Comparison of ENCODE assay signal across 26 mouse cellular contexts in genomic region chr6:29200496-29200895, GRCm38 (mm10). TPM values are rescaled to one million over a fixed set of nuclear protein-coding genes. Genes with fewer than 3 reads are reported as not detected.
DNase-seq lines count a peak whose midpoint lies in the region; ATAC-seq and TF ChIP-seq lines count a peak whose summit lies in the region.
"Had no signal": no experiment of that assay in that cellular context is flagged by ENCODE, and none has a peak within 500 bp of the region (broad histone marks: within the 10 kb centered on the region; RNA-seq: fewer than 3 reads in every experiment).

No protein-coding gene starts in this region.

- no peaks in the 10 kb centered on the region for H3K9me3 ChIP-seq in intestine, embryonic 14.5 days (ENCODE audit: control insufficient read depth, low read length)
- H3K9me3 ChIP-seq in intestine, postnatal 0 days (ENCODE audit: control insufficient read depth) = no peaks in the 10 kb centered on the region
- no peaks in the 10 kb centered on the region for H3K9me3 ChIP-seq in kidney, embryonic 16.5 days (ENCODE audit: low read length)
- H3K9me3 ChIP-seq: G1E; heart, embryonic 15.5 days; liver, embryonic 12.5 days; midbrain, embryonic 12.5 days had no signal

- no peak for ATAC-seq in intestine, embryonic 14.5 days (replicated peaks; ENCODE audit: low FRiP score, low TSS enrichment, low read depth)
- no peak for ATAC-seq in intestine, postnatal 0 days
- no peak for ATAC-seq in kidney, embryonic 16.5 days (ENCODE audit: low FRiP score, low TSS enrichment)
- ATAC-seq: forebrain, embryonic 14.5 days; liver, embryonic 12.5 days; liver, postnatal 0 days; Patski had no signal

- H3K4me1 ChIP-seq in intestine, embryonic 14.5 days (replicated peaks; ENCODE audit: control insufficient read depth, insufficient read depth, low read length) = no peaks in the 10 kb centered on the region
- H3K4me1 ChIP-seq in intestine, postnatal 0 days (replicated peaks; ENCODE audit: control insufficient read depth, insufficient read depth, low read length) = peaks cover 3% of the 10 kb centered on the region; the same call in 1 of the 2 replicates
- peaks cover 9% of the 10 kb centered on the region; the same call in 1 of the 2 replicates for H3K4me1 ChIP-seq in kidney, embryonic 16.5 days (ENCODE audit: insufficient read depth, low read length)

- H3K36me3 ChIP-seq in intestine, embryonic 14.5 days (ENCODE audit: control insufficient read depth, insufficient read depth, low read length) = peaks cover 26% of the 10 kb centered on the region
- peaks cover 17% of the 10 kb centered on the region for H3K36me3 ChIP-seq in intestine, postnatal 0 days (ENCODE audit: control insufficient read depth, insufficient read depth)
- peaks cover 14% of the 10 kb centered on the region for H3K36me3 ChIP-seq in kidney, embryonic 16.5 days (ENCODE audit: insufficient read depth, low read length)

- TF ChIP-seq CTCF in intestine, postnatal 0 days (IDR thresholded peaks at IDR 0.05; ENCODE audit: low read depth) = no peak

- DNase-seq in cerebellum, adult 11-12 months = peak; percentile 18
- no peak for DNase-seq in cerebellum, postnatal 36 days
- DNase-seq in intestine, embryonic 14.5 days (ENCODE audit: low spot score) = peak; percentile 49
- DNase-seq in testis, postnatal 10 days (ENCODE audit: low spot score) = peak; percentile 42
- DNase-seq in testis, postnatal 14 days (ENCODE audit: low spot score) = no peak
- DNase-seq: adrenal gland, postnatal 10 days; cerebellum, postnatal 10 days; gastrocnemius, adult 2 months; heart, postnatal 4 days; kidney, adult 18-20 months; kidney, postnatal 4 days; liver, postnatal 0 days; lung, postnatal 36 days; retina, postnatal 1 day; right cerebral cortex, postnatal 25 days had no signal

- no peak overlapping the region for H3K9ac ChIP-seq in intestine, embryonic 14.5 days (ENCODE audit: low read length)
- H3K9ac ChIP-seq in intestine, postnatal 0 days (ENCODE audit: low read depth, low read length) = no peak overlapping the region
- no peak overlapping the region for H3K9ac ChIP-seq in kidney, embryonic 16.5 days (replicated peaks; ENCODE audit: low read length)
- H3K9ac ChIP-seq: heart, embryonic 15.5 days; hindbrain, embryonic 14.5 days; liver, embryonic 12.5 days; liver, postnatal 0 days; midbrain, embryonic 12.5 days had no signal

- 79% methylated on average over 3 of the region's 3 CpGs for WGBS in intestine, embryonic 14.5 days
- 78% methylated on average over 3 of the region's 3 CpGs for WGBS in intestine, postnatal 0 days
- 55% methylated on average over 3 of the region's 3 CpGs for WGBS in kidney, embryonic 16.5 days

- no peak overlapping the region for H3K27ac ChIP-seq in intestine, embryonic 14.5 days (ENCODE audit: low read depth)
- no peak overlapping the region for H3K27ac ChIP-seq in intestine, postnatal 0 days (ENCODE audit: low read depth, low read length)
- no peak overlapping the region for H3K27ac ChIP-seq in kidney, embryonic 16.5 days (ENCODE audit: low read length)
- H3K27ac ChIP-seq: gastrocnemius, adult 2 months; heart, embryonic 15.5 days; hindbrain, embryonic 14.5 days; kidney, postnatal 0 days; liver, embryonic 12.5 days; midbrain, embryonic 12.5 days had no signal

- H3K27me3 ChIP-seq in intestine, embryonic 14.5 days (replicated peaks; ENCODE audit: control insufficient read depth, insufficient read depth, low read length) = 0 out of 2 replicates have a peak, but pooled peaks cover 13% of the 10 kb centered on the region
- no peaks in the 10 kb centered on the region for H3K27me3 ChIP-seq in intestine, postnatal 0 days (replicated peaks; ENCODE audit: control insufficient read depth, insufficient read depth, low read length)
- 0 out of 2 replicates have a peak, but pooled peaks cover 2% of the 10 kb centered on the region for H3K27me3 ChIP-seq in kidney, embryonic 16.5 days (ENCODE audit: insufficient read depth, low read length)
- H3K27me3 ChIP-seq: Patski had no signal

- no peak overlapping the region for H3K4me2 ChIP-seq in intestine, embryonic 14.5 days (ENCODE audit: low read length)
- H3K4me2 ChIP-seq in intestine, postnatal 0 days (replicated peaks; ENCODE audit: low read depth) = no peak overlapping the region
- H3K4me2 ChIP-seq in kidney, embryonic 16.5 days (replicated peaks; ENCODE audit: low read depth, low read length) = no peak overlapping the region
- H3K4me2 ChIP-seq: heart, embryonic 15.5 days; hindbrain, embryonic 14.5 days; liver, embryonic 12.5 days; midbrain, embryonic 12.5 days had no signal

- H3K4me3 ChIP-seq in intestine, embryonic 14.5 days (ENCODE audit: low read depth, low read length) = no peak overlapping the region
- H3K4me3 ChIP-seq in intestine, postnatal 0 days (ENCODE audit: low read depth, low read length) = no peak overlapping the region
- H3K4me3 ChIP-seq in kidney, embryonic 16.5 days (ENCODE audit: low read length) = no peak overlapping the region
- H3K4me3 ChIP-seq: erythroblast, embryonic 14.5 days; gastrocnemius, adult 2 months; heart, embryonic 15.5 days; liver, embryonic 12.5 days; midbrain, embryonic 12.5 days had no signal

RNA-seq across cellular contexts. Expression of gene Impdh1, which starts 15.7 kb away (rescaled TPM):
- polyA plus RNA-seq in intestine, embryonic 14.5 days (2014; fragmentation: Nextera tagmentation; extraction: Ambion mirVana) = 47.5 and 48.1 TPM in 2 replicates
- polyA plus RNA-seq in intestine, postnatal 0 days (2015; fragmentation: Nextera tagmentation; extraction: Ambion mirVana) = 10.6 and 11.7 TPM in 2 replicates
- 49.1 and 50.3 TPM in 2 replicates for polyA plus RNA-seq in kidney, embryonic 16.5 days (2015; fragmentation: Nextera tagmentation; extraction: Ambion mirVana)

RNA-seq across cellular contexts. Expression of gene Prrt4, which starts 21.1 kb away (rescaled TPM):
- polyA plus RNA-seq in intestine, embryonic 14.5 days (2014; fragmentation: Nextera tagmentation; extraction: Ambion mirVana) = 0.52 and 0.78 TPM in 2 replicates
- polyA plus RNA-seq in intestine, postnatal 0 days (2015; fragmentation: Nextera tagmentation; extraction: Ambion mirVana) = 0.23 and 0.29 TPM in 2 replicates
- 0.71 and 1.1 TPM in 2 replicates for polyA plus RNA-seq in kidney, embryonic 16.5 days (2015; fragmentation: Nextera tagmentation; extraction: Ambion mirVana)
- polyA plus RNA-seq: G1E; liver, postnatal 0 days had no signal

RNA-seq across cellular contexts. Expression of gene Rbm28, which starts 35.7 kb away (rescaled TPM):
- polyA plus RNA-seq in intestine, embryonic 14.5 days (2014; fragmentation: Nextera tagmentation; extraction: Ambion mirVana) = 44.6 and 49.7 TPM in 2 replicates
- polyA plus RNA-seq in intestine, postnatal 0 days (2015; fragmentation: Nextera tagmentation; extraction: Ambion mirVana) = 9.8 and 12.2 TPM in 2 replicates
- 45.9 and 53.6 TPM in 2 replicates for polyA plus RNA-seq in kidney, embryonic 16.5 days (2015; fragmentation: Nextera tagmentation; extraction: Ambion mirVana)

Comparison
In these comparisons a context has a peak if more than half of its experiments do, and no peak if none do; other contexts are left out.
1. DNase-seq: peak in cerebellum, adult 11-12 months (single experiment), intestine, embryonic 14.5 days (single experiment) and testis, postnatal 10 days (single experiment); none in cerebellum, postnatal 36 days (0 of 2) and testis, postnatal 14 days (single experiment).